Mouse (Mus musculus) forebrain, embryonic 10.5 days (tissue): ENCODE results near the gene Pelo. TPM values are rescaled to one million over a fixed set of nuclear protein-coding genes. Genes with fewer than 3 reads are reported as not detected.

ENCODE experiments used
- DNase-seq: peaks from one replicate; pipeline ENCODE4 v3.0.0-alpha.2; 2017; ENCODE audit warnings: low spot score; ENCODE audit errors: extremely low spot score
- H3K27ac ChIP-seq: fragments of 300-500 bp; sonication (generic); 2 replicates; pipeline ENCODE4 v1.5.1; 2016; ENCODE audit warnings: mild to moderate bottlenecking
- H3K27me3 ChIP-seq: fragments of 300-500 bp; sonication (generic); 2 replicates; pipeline ENCODE4 v1.6.1; 2016; ENCODE audit warnings: mild to moderate bottlenecking; ENCODE audit not compliant: poor library complexity, severe bottlenecking
- H3K36me3 ChIP-seq: fragments of 300-500 bp; sonication (generic); replicated peaks from 2 replicates; pipeline ENCODE4 v1.6.1; 2016; ENCODE audit warnings: mild to moderate bottlenecking, moderate library complexity
- H3K4me1 ChIP-seq: fragments of 300-500 bp; sonication (generic); 2 replicates; pipeline ENCODE4 v1.6.1; 2016
- H3K4me3 ChIP-seq: fragments of 300-500 bp; sonication (generic); 2 replicates; pipeline ENCODE4 v1.5.1; 2016; ENCODE audit warnings: mild to moderate bottlenecking, moderate library complexity
- H3K9me3 ChIP-seq: fragments of 300-500 bp; sonication (generic); 2 replicates; pipeline ENCODE4 v1.6.1; 2016; ENCODE audit warnings: mild to moderate bottlenecking, moderate library complexity
- WGBS: fragments of 180-500 bp; shearing (Covaris S2); methylation state at CpG from one replicate; pipeline ENCODE4 v1.1.7; 2016; 5-methylcytosine and 5-hydroxymethylcytosine counted together
- polyA plus RNA-seq: library from polyadenylated mRNA; unstranded; fragments of >200 nt; fragmentation: Nextera tagmentation; extraction: Ambion mirVana; gene quantifications from 2 replicates; pipeline ENCODE4 v1.2.1, GENCODE M21; 2016

Pelo gene
- polyA plus RNA-seq, 1 experiment from 2014 or later = 5.1 TPM

GRCm38 (mm10) chr13:115089395-115090025 is 476 bp downstream of the Pelo start:
- peak overlapping the region; percentile 94 for H3K27ac ChIP-seq

DNA sequence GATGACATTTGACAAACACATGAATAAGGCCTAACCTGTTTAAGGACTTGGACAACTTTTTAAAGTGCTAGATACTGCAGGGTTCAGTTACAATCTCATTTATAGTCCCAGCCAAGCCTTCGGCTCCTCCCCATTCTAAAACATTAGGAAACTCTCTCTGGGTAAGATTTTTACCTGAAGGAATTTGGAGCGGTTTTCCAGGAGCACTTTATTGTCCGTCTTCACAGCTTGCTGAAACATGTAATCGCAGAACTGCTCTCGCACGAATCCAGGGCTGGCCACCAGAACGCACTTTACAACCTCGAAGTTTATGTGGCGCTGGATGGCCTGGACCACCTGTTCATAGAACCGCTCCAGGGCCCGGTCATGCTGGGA is 979 bp downstream of the Pelo start:
- Histone ChIP-seq H3K27me3 (no peaks in the 10 kb centered on the region), H3K9me3 (peaks cover 18% of the 10 kb centered on the region), H3K4me1 (peaks cover 28% of the 10 kb centered on the region), H3K4me3 (peak overlapping the region; percentile 76), H3K27ac (peak overlapping the region; percentile 94), H3K36me3 (peaks cover 44% of the 10 kb centered on the region)
- DNase-seq = no peak
- WGBS = 69% methylated on average over 11 of the region's 11 CpGs

More at GRCm38 (mm10) chr13:115089395-115090025, 476 bp downstream of the Pelo start:
- peak overlapping the region; percentile 76 for H3K4me3 ChIP-seq
- H3K36me3 ChIP-seq = peaks cover 44% of the 10 kb centered on the region
- DNase-seq = peak; percentile 32
- WGBS = 12% methylated on average over 35 of the region's 35 CpGs
- H3K4me1 ChIP-seq = peaks cover 28% of the 10 kb centered on the region
- H3K9me3 ChIP-seq = peaks cover 18% of the 10 kb centered on the region
- H3K27me3 ChIP-seq = no peaks in the 10 kb centered on the region

GRCm38 (mm10) chr13:115085974-115086373 is 4.0 kb downstream of the Pelo start:
- WGBS = 89% methylated on average over 6 of the region's 6 CpGs
- DNase-seq = no peak
- H3K9me3 ChIP-seq = peaks cover 18% of the 10 kb centered on the region
- H3K4me3 ChIP-seq = no peak overlapping the region
- no peaks in the 10 kb centered on the region for H3K27me3 ChIP-seq
- peaks cover 44% of the 10 kb centered on the region for H3K36me3 ChIP-seq
- no peak overlapping the region for H3K27ac ChIP-seq
- H3K4me1 ChIP-seq = peaks cover 26% of the 10 kb centered on the region

DNA sequence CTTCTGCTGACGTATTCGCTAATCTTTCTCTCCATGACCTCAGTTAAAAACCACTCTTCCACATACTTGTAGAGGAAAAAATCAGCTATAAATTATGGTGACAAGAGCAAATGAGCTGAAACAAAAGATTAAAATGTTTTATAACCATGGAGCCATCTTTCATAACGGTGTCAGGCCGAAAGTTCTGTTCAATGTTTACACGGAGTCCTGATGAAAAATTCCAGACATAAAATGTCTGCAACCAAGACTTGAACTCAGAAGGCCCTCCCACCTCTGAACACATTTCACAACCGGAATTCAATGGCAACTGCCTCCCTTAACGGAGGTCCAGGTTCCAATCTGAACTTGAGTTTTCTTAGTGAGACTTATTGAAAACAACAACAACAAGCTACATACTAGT is 7.6 kb downstream of the Pelo start:
- Histone ChIP-seq H3K27ac (no peak overlapping the region), H3K27me3 (no peaks in the 10 kb centered on the region), H3K9me3 (peaks cover 5% of the 10 kb centered on the region; the same call in 1 of the 2 replicates), H3K36me3 (peaks cover 25% of the 10 kb centered on the region), H3K4me1 (no peaks in the 10 kb centered on the region), H3K4me3 (no peak overlapping the region)
- WGBS = 95% methylated on average over 7 of the region's 7 CpGs
- DNase-seq = no peak

DNA sequence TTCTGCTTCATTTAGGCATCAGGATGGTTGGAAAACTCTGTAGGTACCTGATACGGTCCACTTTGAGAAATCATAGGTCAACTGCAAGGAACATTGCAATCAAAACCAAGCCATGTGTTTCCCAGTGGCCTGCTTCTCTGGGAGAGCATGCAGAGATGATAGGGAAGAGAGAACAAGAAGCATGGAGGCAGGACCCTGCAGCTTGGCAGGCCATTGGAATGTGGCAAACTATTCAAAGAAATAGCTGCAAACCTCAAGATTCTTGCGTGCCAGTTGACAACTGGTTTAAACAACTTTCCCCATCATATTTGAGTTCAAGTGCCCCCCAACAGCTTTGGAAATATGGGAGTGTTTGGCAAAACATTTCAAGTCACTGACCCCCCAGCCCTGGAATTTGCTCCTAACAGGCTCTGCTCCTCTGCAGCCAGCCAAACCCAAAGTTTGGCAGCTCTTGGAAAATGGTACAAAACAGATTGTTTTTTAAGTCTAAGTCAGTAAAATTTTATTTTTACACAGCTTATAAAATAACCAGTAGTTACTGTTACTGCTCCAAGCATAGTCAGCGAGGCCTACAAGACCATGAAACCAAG is 9.9 kb downstream of the Pelo start:
- no peaks in the 10 kb centered on the region for H3K9me3 ChIP-seq
- no peaks in the 10 kb centered on the region for H3K4me1 ChIP-seq
- no peak overlapping the region for H3K4me3 ChIP-seq
- H3K27ac ChIP-seq = no peak overlapping the region
- DNase-seq = no peak
- 94% methylated on average over 3 of the region's 3 CpGs for WGBS
- H3K27me3 ChIP-seq = no peaks in the 10 kb centered on the region
- H3K36me3 ChIP-seq = peaks cover 4% of the 10 kb centered on the region

DNA sequence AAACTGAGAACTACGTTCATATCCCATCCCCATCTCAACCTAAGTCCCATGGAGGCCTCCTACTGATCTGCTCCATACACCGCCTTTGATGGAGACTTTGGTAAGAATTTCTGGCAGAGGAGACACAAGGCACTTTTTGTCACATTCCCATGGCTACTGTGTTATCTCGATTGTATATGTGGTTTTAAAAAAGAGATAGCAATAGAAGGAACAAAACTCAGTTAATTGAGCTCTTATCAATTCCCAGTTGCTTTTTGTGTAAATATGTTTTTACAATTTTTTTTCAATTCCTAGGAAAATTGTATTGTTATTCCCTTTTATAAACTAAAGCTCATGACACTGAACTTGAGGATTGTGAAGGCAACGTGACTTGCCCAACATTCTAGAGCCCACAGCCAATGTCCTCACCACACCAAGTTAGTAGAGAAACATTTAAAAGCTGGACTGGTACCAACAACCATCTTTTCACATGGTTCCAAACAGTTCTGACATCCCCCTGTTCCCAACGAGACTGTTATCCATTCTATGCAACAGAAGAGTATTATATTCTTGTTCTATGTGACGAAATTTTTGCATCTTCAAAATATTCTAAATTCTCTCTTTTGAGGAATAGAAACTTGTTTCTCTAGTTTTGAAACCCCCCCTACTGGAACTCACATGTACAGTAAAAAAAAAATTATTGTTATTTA is 10.8 kb downstream of the Pelo start:
- no peaks in the 10 kb centered on the region for H3K4me1 ChIP-seq
- DNase-seq = no peak
- no peak overlapping the region for H3K27ac ChIP-seq
- no peaks in the 10 kb centered on the region for H3K9me3 ChIP-seq
- WGBS = 91% methylated on average over 6 of the region's 6 CpGs
- no peak overlapping the region for H3K4me3 ChIP-seq
- no peaks in the 10 kb centered on the region for H3K36me3 ChIP-seq
- H3K27me3 ChIP-seq = no peaks in the 10 kb centered on the region

DNA sequence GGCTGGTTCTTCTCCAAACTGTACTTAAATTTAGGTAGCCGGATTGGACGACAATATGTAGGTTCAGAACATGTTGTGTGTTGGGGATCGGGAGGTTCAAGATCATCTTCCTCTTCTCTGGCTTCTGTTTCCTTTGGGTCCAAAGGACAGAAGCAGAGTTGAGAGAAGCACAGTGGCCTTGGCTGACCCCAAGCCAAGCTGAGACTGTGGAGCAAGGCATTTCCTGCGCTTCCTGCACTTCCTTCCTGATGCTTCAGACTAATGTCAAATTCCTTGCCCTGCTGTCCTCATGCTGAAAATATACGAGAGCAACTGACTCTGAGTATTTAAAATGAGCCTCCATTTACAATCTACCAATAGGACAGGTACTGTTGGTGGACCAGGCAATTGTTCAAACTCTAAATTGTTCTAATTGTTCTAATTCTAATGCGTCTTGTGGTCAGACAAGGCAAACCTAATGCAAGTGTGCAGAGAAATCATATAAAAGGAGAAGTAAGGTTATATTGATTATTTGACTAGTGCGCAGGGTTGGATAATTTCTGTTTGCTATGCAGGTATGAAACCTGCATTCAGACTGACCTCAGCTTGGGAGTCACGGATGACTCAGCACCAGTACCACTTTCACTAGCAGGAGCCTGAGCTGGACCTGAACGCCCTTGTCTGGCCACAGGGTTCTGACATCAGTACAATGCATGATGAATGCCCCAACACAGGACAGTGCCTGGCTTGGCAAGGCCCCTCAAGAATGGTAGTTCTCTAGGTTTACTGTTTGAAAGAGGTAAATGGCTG is 12.4 kb downstream of the Pelo start:
- 89% methylated on average over 9 of the region's 9 CpGs for WGBS
- Histone ChIP-seq H3K27ac (no peak overlapping the region), H3K36me3 (no peaks in the 10 kb centered on the region), H3K4me3 (no peak overlapping the region), H3K4me1 (no peaks in the 10 kb centered on the region), H3K27me3 (no peaks in the 10 kb centered on the region), H3K9me3 (no peaks in the 10 kb centered on the region)
- no peak for DNase-seq

DNA sequence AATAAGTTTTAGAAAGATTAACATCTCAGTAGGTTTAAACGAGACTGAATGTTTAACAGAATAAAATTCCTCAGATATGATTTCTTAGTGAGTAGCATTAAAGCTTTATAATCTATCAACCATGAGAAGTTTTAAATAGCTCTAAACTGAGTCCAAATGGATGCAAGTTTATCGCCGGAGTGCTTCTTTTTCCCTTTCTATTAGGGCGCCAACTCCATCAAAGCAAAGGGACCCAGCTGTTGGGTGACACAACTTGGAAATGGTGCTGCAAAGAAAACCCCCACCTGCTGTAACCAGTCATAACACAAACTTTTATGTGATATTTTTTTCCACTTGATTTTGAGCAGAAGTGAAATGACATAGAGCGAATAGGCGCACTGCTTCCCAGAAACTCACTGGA is 17.6 kb downstream of the Pelo start:
- H3K4me1 ChIP-seq = no peaks in the 10 kb centered on the region
- H3K27ac ChIP-seq = no peak overlapping the region
- no peaks in the 10 kb centered on the region for H3K36me3 ChIP-seq
- 96% methylated on average over 6 of the region's 6 CpGs for WGBS
- no peaks in the 10 kb centered on the region for H3K27me3 ChIP-seq
- H3K9me3 ChIP-seq = no peaks in the 10 kb centered on the region
- H3K4me3 ChIP-seq = no peak overlapping the region
- DNase-seq = no peak

DNA sequence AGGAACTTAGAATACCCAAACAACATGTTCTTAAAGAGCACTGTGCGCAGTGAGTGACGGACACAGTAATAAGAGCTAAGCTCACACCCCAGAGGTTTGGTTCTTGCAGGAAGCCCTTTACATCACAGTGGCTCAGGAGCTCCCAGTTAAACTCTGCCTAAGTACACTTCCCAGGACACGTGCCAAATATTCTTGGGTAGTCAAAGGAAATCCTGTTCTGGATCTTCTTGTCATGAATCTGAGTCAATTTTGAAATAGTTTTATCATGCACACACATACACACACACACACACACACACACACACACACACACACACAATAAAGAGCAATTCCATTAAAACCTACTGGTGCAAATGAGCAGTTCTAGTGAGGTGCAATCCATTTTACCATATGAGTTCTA is 18.6 kb downstream of the Pelo start:
- Histone ChIP-seq H3K4me3 (no peak overlapping the region), H3K27ac (no peak overlapping the region), H3K36me3 (no peaks in the 10 kb centered on the region), H3K9me3 (no peaks in the 10 kb centered on the region), H3K4me1 (no peaks in the 10 kb centered on the region), H3K27me3 (no peaks in the 10 kb centered on the region)
- DNase-seq = no peak
- WGBS = 87% methylated on average over 3 of the region's 3 CpGs

DNA sequence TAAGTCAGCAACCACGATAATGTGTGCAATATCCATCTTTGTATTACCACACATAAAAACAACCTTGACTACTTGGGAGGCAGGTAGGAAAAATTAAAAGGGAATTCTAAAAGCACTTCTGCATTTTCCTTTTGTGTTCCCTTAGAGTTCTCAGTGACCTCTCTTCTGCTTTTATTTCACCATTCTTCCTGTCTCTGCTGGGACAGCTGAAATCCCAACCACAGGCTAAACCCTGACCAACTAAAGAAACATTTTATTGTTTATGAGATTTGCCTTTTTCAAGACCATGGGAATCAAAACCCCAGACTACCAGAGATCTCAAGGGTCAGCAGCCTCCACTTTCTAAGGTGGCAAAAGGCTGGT is 22.0 kb downstream of the Pelo start:
- no peak for DNase-seq
- no peaks in the 10 kb centered on the region for H3K9me3 ChIP-seq
- 92% methylated on average over 1 of the region's 1 CpGs for WGBS

GRCm38 (mm10) chr13:115067324-115067967 is 22.5 kb downstream of the Pelo start:
- 92% methylated on average over 4 of the region's 4 CpGs for WGBS
- no peak overlapping the region for H3K4me3 ChIP-seq
- H3K9me3 ChIP-seq = no peaks in the 10 kb centered on the region
- H3K4me1 ChIP-seq = no peaks in the 10 kb centered on the region
- DNase-seq = no peak
- H3K27ac ChIP-seq = no peak overlapping the region
- H3K36me3 ChIP-seq = no peaks in the 10 kb centered on the region
- H3K27me3 ChIP-seq = no peaks in the 10 kb centered on the region

More for the DNA sequence above, 22.0 kb downstream of the Pelo start:
- no peaks in the 10 kb centered on the region for H3K36me3 ChIP-seq
- H3K4me1 ChIP-seq = no peaks in the 10 kb centered on the region
- H3K4me3 ChIP-seq = no peak overlapping the region
- H3K27ac ChIP-seq = no peak overlapping the region
- H3K27me3 ChIP-seq = no peaks in the 10 kb centered on the region

- no peak overlapping the region for H3K27ac ChIP-seq
- H3K27me3 ChIP-seq = no peaks in the 10 kb centered on the region
- no peaks in the 10 kb centered on the region for H3K36me3 ChIP-seq
- peaks cover 14% of the 10 kb centered on the region for H3K4me1 ChIP-seq
- DNase-seq = no peak
- no peak overlapping the region for H3K4me3 ChIP-seq
- no peaks in the 10 kb centered on the region for H3K9me3 ChIP-seq
- WGBS = 83% methylated on average over 5 of the region's 5 CpGs
Observed at GRCm38 (mm10) chr13:115057555-115057954, 32.4 kb downstream of the Pelo start.
